Mouse (Mus musculus) bone marrow, adult 2 months (tissue): ENCODE results near the gene Crtc2.
"Not testable (repeated sequence)": the region's sequence is repeated elsewhere in the genome, so short reads cannot be mapped to it uniquely, and the experiment has no call there.

Experiments used
- CTCF ChIP-seq: fragments of 200-500 bp; IDR thresholded peaks from 2 replicates; pipeline ENCODE4 v1.5.1; 2011; ENCODE audit warnings: low read length, control low read depth; ENCODE audit not compliant: control insufficient read depth, insufficient read depth
- POLR2A ChIP-seq: fragments of 200-500 bp; IDR thresholded peaks from 2 replicates; pipeline ENCODE4 v1.6.1; 2011; ENCODE audit warnings: low read depth, mild to moderate bottlenecking, control low read depth, low read length, borderline replicate concordance; ENCODE audit not compliant: control insufficient read depth

GRCm38 (mm10) chr3:90289403-90289802 lies 35.4 kb downstream of the Crtc2 start:
- not testable (repeated sequence) for TF ChIP-seq POLR2A, CTCF
